ENCODE assay signal across 12 mouse cellular contexts in the genomic region with DNA sequence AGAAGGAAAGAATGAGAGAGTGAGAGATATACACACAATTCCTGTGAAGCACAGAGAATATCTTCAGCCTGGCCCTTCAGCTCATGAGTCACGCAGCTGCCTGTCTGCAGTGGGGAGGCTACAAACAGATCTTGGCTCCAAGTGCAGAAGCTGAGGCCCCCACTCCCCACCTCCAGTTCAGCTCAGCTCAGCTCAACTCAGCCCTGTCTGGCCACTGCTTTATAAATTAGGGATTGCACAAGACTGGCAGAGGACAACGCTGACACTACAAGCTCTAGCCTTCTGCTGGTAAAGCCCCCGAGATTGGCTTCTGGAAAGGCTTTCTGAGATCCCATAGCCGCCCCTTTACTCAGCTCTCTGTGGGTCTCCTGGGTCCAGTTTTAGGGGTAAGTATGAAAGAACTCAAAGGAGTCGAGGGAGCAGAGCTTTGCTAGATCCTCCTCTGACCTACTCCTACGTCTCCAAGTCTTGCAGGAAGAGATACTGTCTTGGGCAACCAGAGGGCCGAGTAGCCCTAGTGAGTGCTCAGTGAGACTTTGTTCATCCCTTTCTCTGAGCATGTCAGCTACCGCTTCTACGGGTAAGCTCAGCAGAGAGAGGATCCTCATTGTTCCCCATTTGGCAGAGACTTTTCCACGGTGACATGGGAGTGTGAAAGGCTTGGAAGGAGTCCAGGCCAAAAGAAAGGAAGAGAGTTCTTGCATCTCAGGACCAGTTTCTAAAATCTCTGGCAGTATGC. TPM values are rescaled to one million over a fixed set of nuclear protein-coding genes. Genes with fewer than 3 reads are reported as not detected.
DNase-seq lines count a peak whose midpoint lies in the region; ATAC-seq lines count a peak whose summit lies in the region.
"Had no signal": no experiment of that assay in that cellular context is flagged by ENCODE, and none has a peak within 500 bp of the region (broad histone marks: within the 10 kb centered on the region; RNA-seq: fewer than 3 reads in every experiment).

No protein-coding gene starts in this region.

- peaks cover 5% of the 10 kb centered on the region for H3K4me1 ChIP-seq in embryonic facial prominence, embryonic 15.5 days

- H3K4me3 ChIP-seq in embryonic facial prominence, embryonic 15.5 days (replicated peaks), result no peak overlapping the region

- H3K27ac ChIP-seq in embryonic facial prominence, embryonic 15.5 days (replicated peaks), result 0 out of 2 replicates have a peak overlapping the region, but pooled peaks have one; percentile 13
- H3K27ac ChIP-seq: macrophage had no signal

- no peaks in the 10 kb centered on the region for H3K27me3 ChIP-seq in embryonic facial prominence, embryonic 15.5 days

- DNase-seq in heart, adult 11 months, result peak; percentile 96
- no peak for DNase-seq in heart, adult 8-10 months (ENCODE audit: low spot score)
- peak; percentile 37 for DNase-seq in 3134 (ENCODE audit: extremely low read depth, insufficient read length, low spot score)
- peak; percentile 35 for DNase-seq in heart, postnatal 4 days
- no peak for DNase-seq in spleen, postnatal 4 days (ENCODE audit: low spot score in 2 of 2)
- no peak for DNase-seq in right cerebral cortex, postnatal 4 days
- no peak for DNase-seq in layer of hippocampus, postnatal 36 days
- DNase-seq: forebrain, postnatal 0 days; kidney, postnatal 36 days; right cerebral cortex, adult 18-20 months had no signal

- peaks cover 62% of the 10 kb centered on the region for H3K36me3 ChIP-seq in embryonic facial prominence, embryonic 15.5 days

- no peak overlapping the region for H3K4me2 ChIP-seq in embryonic facial prominence, embryonic 15.5 days (replicated peaks)

- no peak for ATAC-seq in embryonic facial prominence, embryonic 15.5 days (ENCODE audit: insufficient number of reproducible peaks, low FRiP score, low TSS enrichment, low read depth)
- ATAC-seq: forebrain, postnatal 0 days had no signal

- no peaks in the 10 kb centered on the region for H3K9me3 ChIP-seq in embryonic facial prominence, embryonic 15.5 days (replicated peaks)

- no peak overlapping the region for H3K9ac ChIP-seq in embryonic facial prominence, embryonic 15.5 days
- H3K9ac ChIP-seq: forebrain, postnatal 0 days had no signal

- 73% methylated on average over 10 of the region's 10 CpGs for WGBS in embryonic facial prominence, embryonic 15.5 days

RNA-seq across cellular contexts. Expression of a gene that starts 26.5 kb away (rescaled TPM):
- 100 to 1,000 TPM in 2 of 4 experiments, 10 to 100 TPM in 2; 82.2 to 125 (median 99.4) TPM for total RNA-seq in heart, adult 8-10 months (2022)
- polyA plus RNA-seq in embryonic facial prominence, embryonic 15.5 days (2015; fragmentation: Nextera tagmentation; extraction: Ambion mirVana), result 140 and 145 TPM in 2 replicates
- total RNA-seq in heart, postnatal 4 days (2021), result 100 to 1,000 TPM; 152 to 160 TPM
- total RNA-seq in layer of hippocampus, postnatal 36 days (2021), result 100 to 1,000 TPM; 149 to 161 TPM

RNA-seq across cellular contexts. Expression of a gene that starts 37.5 kb away (rescaled TPM):
- under 1 TPM; 0.13 to 0.37 (median 0.15) TPM for total RNA-seq in heart, adult 8-10 months (2022)
- polyA plus RNA-seq in embryonic facial prominence, embryonic 15.5 days (2015; fragmentation: Nextera tagmentation; extraction: Ambion mirVana), result 3.9 and 5.6 TPM in 2 replicates
- total RNA-seq in heart, postnatal 4 days (2021), result under 1 TPM; 0.05 to 0.11 TPM
- 1 to 10 TPM; 4.9 to 5.2 TPM for total RNA-seq in layer of hippocampus, postnatal 36 days (2021)

Comparison
In these comparisons a context has a peak if more than half of its experiments do, and no peak if none do; other contexts are left out.
1. DNase-seq: peak in heart, adult 11 months (single experiment), 3134 (single experiment) and heart, postnatal 4 days (single experiment); none in heart, adult 8-10 months (single experiment), spleen, postnatal 4 days (0 of 2), right cerebral cortex, postnatal 4 days (single experiment) and layer of hippocampus, postnatal 36 days (0 of 2).
2. RNA of a gene that starts 37.5 kb away (total RNA-seq): 4.9 to 5.2 TPM in layer of hippocampus, postnatal 36 days; 0.13 to 0.37 TPM in heart, adult 8-10 months and 0.05 to 0.11 TPM in heart, postnatal 4 days; every median in the first group is over 4 times any median in the second.